Mouse (Mus musculus) gastrocnemius, postnatal 25 days (tissue): ENCODE measurements around the gene Ehd2. TPM values are rescaled to one million over a fixed set of nuclear protein-coding genes. Genes with fewer than 3 reads are reported as not detected.
A peak's percentile ranks its signal among the peaks of the same experiment; 100 is the strongest.

ENCODE experiments used
- DNase-seq: peaks from one replicate; pipeline ENCODE4 v3.0.0; 2022
- total RNA-seq, 2 experiments: library from RNA; stranded (reverse); gene quantifications; 1 replicate in 1 of 2; 2 replicates in 1 of 2; pipeline ENCODE4 v1.2.3; 2021

Ehd2 gene
- total RNA-seq, 2 experiments from 2014 or later, result 44.5 to 66.1 TPM

GRCm38 (mm10) chr7:15975451-15975850 is 8.1 kb upstream of the Ehd2 start:
- no peak for DNase-seq

- DNase-seq, result no peak
Observed at GRCm38 (mm10) chr7:15974712-15975111, 7.3 kb upstream of the Ehd2 start.

GRCm38 (mm10) chr7:15972247-15972646 is 4.9 kb upstream of the Ehd2 start:
- DNase-seq, result no peak

- no peak for DNase-seq
Observed at GRCm38 (mm10) chr7:15969674-15970073, 2.3 kb upstream of the Ehd2 start.

- DNase-seq, result no peak
Observed at GRCm38 (mm10) chr7:15968322-15968721, 955 bp upstream of the Ehd2 start.

GRCm38 (mm10) chr7:15966489-15966888 is 878 bp downstream of the Ehd2 start:
- DNase-seq, result no peak

GRCm38 (mm10) chr7:15963798-15964652 is 3.3 kb downstream of the Ehd2 start:
- no peak for DNase-seq

- peak; percentile 92 for DNase-seq
Observed at GRCm38 (mm10) chr7:15962311-15963288, 4.8 kb downstream of the Ehd2 start.

GRCm38 (mm10) chr7:15961798-15962197 is 5.6 kb downstream of the Ehd2 start:
- DNase-seq, result no peak

GRCm38 (mm10) chr7:15961239-15961638 is 6.1 kb downstream of the Ehd2 start:
- no peak for DNase-seq

- DNase-seq, result no peak
Observed at GRCm38 (mm10) chr7:15960691-15961090, 6.7 kb downstream of the Ehd2 start.

- no peak for DNase-seq
Observed at GRCm38 (mm10) chr7:15956143-15956542, 11.2 kb downstream of the Ehd2 start.

- no peak for DNase-seq
Observed at GRCm38 (mm10) chr7:15955509-15955908, 11.9 kb downstream of the Ehd2 start.

GRCm38 (mm10) chr7:15954978-15955443 is 12.4 kb downstream of the Ehd2 start:
- peak; percentile 75 for DNase-seq

- no peak for DNase-seq
Observed at GRCm38 (mm10) chr7:15954436-15954835, 12.9 kb downstream of the Ehd2 start.

- DNase-seq, result no peak
Observed at GRCm38 (mm10) chr7:15953307-15954074, 13.9 kb downstream of the Ehd2 start.

GRCm38 (mm10) chr7:15952416-15952815 is 15.0 kb downstream of the Ehd2 start:
- DNase-seq, result no peak

GRCm38 (mm10) chr7:15950008-15950407 is 17.4 kb downstream of the Ehd2 start:
- DNase-seq, result no peak

- DNase-seq, result no peak
Observed at GRCm38 (mm10) chr7:15949216-15949790, 18.1 kb downstream of the Ehd2 start.

GRCm38 (mm10) chr7:15948381-15948941 is 18.9 kb downstream of the Ehd2 start:
- peak; percentile 93 for DNase-seq

GRCm38 (mm10) chr7:15947653-15948260 is 19.6 kb downstream of the Ehd2 start:
- DNase-seq, result no peak
